Mouse (Mus musculus) adrenal gland, adult 8-10 months (tissue): Measurements from ENCODE around the gene Xlr5c. TPM values are rescaled to one million over a fixed set of nuclear protein-coding genes. Genes with fewer than 3 reads are reported as not detected.
"Not testable (repeated sequence)": the region's sequence is repeated elsewhere in the genome, so short reads cannot be mapped to it uniquely, and the experiment has no call there.

Experiments
- DNase-seq: peaks from one replicate; pipeline ENCODE4 v3.0.0; 2022
- total RNA-seq, 4 experiments: library from RNA; stranded (reverse); gene quantifications; 2 replicates each; pipeline ENCODE4 v1.2.4; 2022

The Xlr5c gene
- total RNA-seq, result not detected

GRCm38 (mm10) chrX:73292876-73293275 lies at the start of gene Xlr5c, which contains the start of gene Xlr5a:
TSS of gene Xlr5c (minus strand) at chrX:73292976.
TSS of gene Xlr5a (minus strand) at chrX:73292976.
- DNase-seq, result not testable (repeated sequence)

- peak; percentile 70 for DNase-seq
Measured at GRCm38 (mm10) chrX:73342483-73342895, 49.7 kb upstream of the Xlr5c start, which contains the start of gene Zfp275. TSS of gene Zfp275 (plus strand) at chrX:73342621.

GRCm38 (mm10) chrX:73342068-73342467 lies 49.3 kb upstream of the Xlr5c start:
- DNase-seq, result no peak

GRCm38 (mm10) chrX:73341473-73341872 lies 48.7 kb upstream of the Xlr5c start:
- DNase-seq, result no peak

GRCm38 (mm10) chrX:73336740-73337139 lies 44.0 kb upstream of the Xlr5c start, which contains the start of gene Gm45015:
TSS of gene Gm45015 (minus strand) at chrX:73336840.
- no peak for DNase-seq

- no peak for DNase-seq
Measured at GRCm38 (mm10) chrX:73333548-73333947, 40.8 kb upstream of the Xlr5c start.

GRCm38 (mm10) chrX:73327215-73327614 lies 34.4 kb upstream of the Xlr5c start:
- no peak for DNase-seq

- no peak for DNase-seq
Measured at GRCm38 (mm10) chrX:73321029-73321428, 28.3 kb upstream of the Xlr5c start.

GRCm38 (mm10) chrX:73312522-73312921 lies 19.7 kb upstream of the Xlr5c start:
- no peak for DNase-seq

GRCm38 (mm10) chrX:73295745-73296144 lies 3.0 kb upstream of the Xlr5c start:
- DNase-seq, result not testable (repeated sequence)

- not testable (repeated sequence) for DNase-seq
Measured at GRCm38 (mm10) chrX:73265270-73265669, 27.5 kb downstream of the Xlr5c start, which contains the start of gene Xlr3c. TSS of gene Xlr3c (minus strand) at chrX:73265390.

- DNase-seq, result not testable (repeated sequence)
Measured at GRCm38 (mm10) chrX:73262428-73262827, 30.3 kb downstream of the Xlr5c start.

GRCm38 (mm10) chrX:73242821-73243325 lies 49.9 kb downstream of the Xlr5c start, which contains the start of gene Xlr4c:
TSS of gene Xlr4c (minus strand) at chrX:73243130.
- DNase-seq, result not testable (repeated sequence)

Other genes starting within 250 kb of the Xlr5c start
- gene Pnma3, start 228.2 kb downstream of the Xlr5c start, total RNA-seq, result under 1 TPM; 0.20 to 1.00 (median 0.65) TPM
- gene Xlr4a, start 210.5 kb downstream of the Xlr5c start, total RNA-seq, result 1 to 10 TPM in 3 of 4 experiments, under 1 TPM in 1; 0.20 to 9.6 (median 1.4) TPM
- gene Xlr3a, start 195.9 kb downstream of the Xlr5c start, total RNA-seq, result 1 to 10 TPM in 3 of 4 experiments, under 1 TPM in 1; 0.31 to 5.1 (median 3.3) TPM
- gene Gm14685, start 175.9 kb downstream of the Xlr5c start, total RNA-seq, result not detected
- gene Xlr5b, start 144.2 kb downstream of the Xlr5c start, total RNA-seq, result not detected
- gene DXBay18, start 143.5 kb downstream of the Xlr5c start, total RNA-seq, result under 1 TPM in 1 of 4 experiments, not detected in 3; 0.13 TPM
- not detected for gene Spin2d, start 116.0 kb downstream of the Xlr5c start, total RNA-seq
- 10 to 100 TPM in 2 of 4 experiments, 1 to 10 TPM in 2; 2.5 to 34.0 (median 13.8) TPM for gene Xlr3b, start 100.8 kb downstream of the Xlr5c start, total RNA-seq
- gene Xlr4b, start 78.6 kb downstream of the Xlr5c start, total RNA-seq, result 1 to 10 TPM in 2 of 4 experiments, not detected in 2; 1.9 to 2.6 TPM
- 10 to 100 TPM in 3 of 4 experiments, 1 to 10 TPM in 1; 9.7 to 11.8 (median 11.6) TPM for gene F8a, start 64.7 kb downstream of the Xlr5c start, total RNA-seq
- 1 to 10 TPM in 2 of 4 experiments, not detected in 2; 1.4 to 5.8 TPM for gene Xlr4c, start 49.8 kb downstream of the Xlr5c start, total RNA-seq
- gene Xlr3c, start 27.6 kb downstream of the Xlr5c start, total RNA-seq, result not detected
- gene Xlr5a, start within 50 bp of the Xlr5c start, total RNA-seq, result not detected
- not detected for gene Gm45015, start 43.9 kb upstream of the Xlr5c start, total RNA-seq
- 10 to 100 TPM; 21.8 to 25.4 (median 22.7) TPM for gene Zfp275, start 49.6 kb upstream of the Xlr5c start, total RNA-seq
- not detected for gene Gm18336, start 105.8 kb upstream of the Xlr5c start, total RNA-seq
- gene Zfp92, start 118.1 kb upstream of the Xlr5c start, total RNA-seq, result 1 to 10 TPM in 1 of 4 experiments, under 1 TPM in 3; 0.42 to 1.1 (median 0.64) TPM
- under 1 TPM in 1 of 4 experiments, not detected in 3; 0.34 TPM for gene Trex2, start 142.4 kb upstream of the Xlr5c start, total RNA-seq
- 10 to 100 TPM; 19.0 to 57.4 (median 39.0) TPM for gene Haus7, start 166.1 kb upstream of the Xlr5c start, total RNA-seq
- 100 to 1,000 TPM; 251 to 364 (median 310) TPM for gene Bgn, start 190.6 kb upstream of the Xlr5c start, total RNA-seq
- gene Atp2b3, start 210.1 kb upstream of the Xlr5c start, total RNA-seq, result 100 to 1,000 TPM in 1 of 4 experiments, 10 to 100 TPM in 3; 68.5 to 100 (median 79.5) TPM